Mouse (Mus musculus) midbrain, embryonic 16.5 days (tissue): ENCODE measurements around the gene Mmp19. TPM values are rescaled to one million over a fixed set of nuclear protein-coding genes. Genes with fewer than 3 reads are reported as not detected.

Experiments
- ATAC-seq: fragments of 200-750 bp; cut with Nextera tagmentation; 2 replicates; pipeline ENCODE4 v1.8.0; 2017; ENCODE audit warnings: moderate TSS enrichment
- H3K27ac ChIP-seq: fragments of 300-500 bp; sonication (generic); 2 replicates; pipeline ENCODE4 v1.5.1; 2014; ENCODE audit warnings: mild to moderate bottlenecking, low read length, mixed read lengths
- H3K27me3 ChIP-seq: fragments of 300-500 bp; sonication (generic); 2 replicates; pipeline ENCODE4 v1.6.1; 2014; ENCODE audit warnings: low read depth, low read length, mixed read lengths; ENCODE audit not compliant: control insufficient read depth, insufficient read depth
- H3K36me3 ChIP-seq: fragments of 300-500 bp; sonication (generic); 2 replicates; pipeline ENCODE4 v1.6.1; 2014; ENCODE audit warnings: mild to moderate bottlenecking, low read length, moderate library complexity, mixed read lengths; ENCODE audit not compliant: control insufficient read depth, insufficient read depth
- H3K4me1 ChIP-seq: fragments of 300-500 bp; sonication (generic); 2 replicates; pipeline ENCODE4 v1.6.1; 2014; ENCODE audit warnings: mild to moderate bottlenecking, low read length, mixed read lengths; ENCODE audit not compliant: control insufficient read depth, insufficient read depth
- H3K4me2 ChIP-seq: fragments of 300-500 bp; sonication (generic); 2 replicates; pipeline ENCODE4 v1.6.1; 2014; ENCODE audit warnings: mild to moderate bottlenecking, low read length, mixed read lengths
- H3K4me3 ChIP-seq: fragments of 300-500 bp; sonication (generic); 2 replicates; pipeline ENCODE4 v1.5.1; 2014; ENCODE audit warnings: low read depth, mild to moderate bottlenecking, low read length, moderate library complexity, mixed read lengths
- H3K9ac ChIP-seq: fragments of 300-500 bp; sonication (generic); 2 replicates; pipeline ENCODE4 v1.6.1; 2014; ENCODE audit warnings: low read depth, low read length, mixed read lengths
- H3K9me3 ChIP-seq: fragments of 300-500 bp; sonication (generic); replicated peaks from 2 replicates; pipeline ENCODE4 v1.6.1; 2014; ENCODE audit warnings: mild to moderate bottlenecking, low read length, mixed read lengths; ENCODE audit not compliant: control insufficient read depth, poor library complexity, severe bottlenecking
- WGBS: fragments of 180-500 bp; shearing (Covaris S2); extraction: QIAGEN DNeasy Blood & Tissue Kit; methylation state at CpG from one replicate; pipeline ENCODE4 v1.1.7; 2014; 5-methylcytosine and 5-hydroxymethylcytosine counted together
- polyA plus RNA-seq: library from polyadenylated mRNA; unstranded; fragments of >200 nt; fragmentation: Nextera tagmentation; extraction: Ambion mirVana; gene quantifications from 2 replicates; pipeline ENCODE4 v1.2.1, GENCODE M21; 2015

Mmp19 gene
- polyA plus RNA-seq, 1 experiment from 2014 or later = 0.51 TPM

DNA sequence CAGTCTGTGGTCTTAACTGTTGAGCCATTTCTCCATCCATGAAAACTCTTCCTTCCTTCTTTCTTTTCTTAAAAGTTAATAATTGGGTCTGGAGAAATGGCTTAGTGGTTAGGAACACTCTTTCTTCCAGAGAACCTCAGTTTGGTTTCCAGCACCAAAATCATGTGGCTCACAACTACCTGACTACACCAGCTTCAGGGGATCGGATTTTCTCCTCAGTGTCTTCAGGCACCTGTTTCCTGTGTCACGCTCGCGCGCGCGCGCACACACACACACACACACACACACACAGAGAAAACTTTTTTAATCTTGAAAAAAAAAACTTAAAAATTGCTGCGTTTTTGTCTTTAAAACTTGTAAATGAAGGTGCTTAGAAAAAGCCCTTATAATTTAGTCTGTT is 33.1 kb downstream of the Mmp19 start:
- no peaks in the 10 kb centered on the region for H3K9me3 ChIP-seq
- no peak overlapping the region for H3K4me2 ChIP-seq
- peaks cover 19% of the 10 kb centered on the region for H3K4me1 ChIP-seq
- H3K4me3 ChIP-seq = no peak overlapping the region
- no peaks in the 10 kb centered on the region for H3K27me3 ChIP-seq
- ATAC-seq = no peak
- no peak overlapping the region for H3K9ac ChIP-seq
- no peak overlapping the region for H3K27ac ChIP-seq
- no peaks in the 10 kb centered on the region for H3K36me3 ChIP-seq
- WGBS = 94% methylated on average over 9 of the region's 9 CpGs

GRCm38 (mm10) chr10:128837400-128837799 is 46.7 kb downstream of the Mmp19 start:
- peaks cover 10% of the 10 kb centered on the region for H3K36me3 ChIP-seq
- H3K9ac ChIP-seq = no peak overlapping the region
- no peaks in the 10 kb centered on the region for H3K4me1 ChIP-seq
- no peak overlapping the region for H3K27ac ChIP-seq
- no peaks in the 10 kb centered on the region for H3K27me3 ChIP-seq
- H3K9me3 ChIP-seq = no peaks in the 10 kb centered on the region
- no peak for ATAC-seq
- H3K4me2 ChIP-seq = no peak overlapping the region
- no peak overlapping the region for H3K4me3 ChIP-seq

GRCm38 (mm10) chr10:128839434-128839833 is 48.7 kb downstream of the Mmp19 start:
- Histone ChIP-seq H3K27ac (no peak overlapping the region), H3K9me3 (no peaks in the 10 kb centered on the region), H3K27me3 (no peaks in the 10 kb centered on the region), H3K36me3 (peaks cover 3% of the 10 kb centered on the region), H3K4me2 (no peak overlapping the region), H3K9ac (no peak overlapping the region), H3K4me1 (no peaks in the 10 kb centered on the region), H3K4me3 (no peak overlapping the region)
- ATAC-seq = no peak

- no peak overlapping the region for H3K4me2 ChIP-seq
- ATAC-seq = no peak
- peaks cover 7% of the 10 kb centered on the region for H3K36me3 ChIP-seq
- H3K9me3 ChIP-seq = no peaks in the 10 kb centered on the region
- H3K27ac ChIP-seq = no peak overlapping the region
- H3K4me3 ChIP-seq = no peak overlapping the region
- no peaks in the 10 kb centered on the region for H3K27me3 ChIP-seq
- no peaks in the 10 kb centered on the region; the same call in 1 of the 2 replicates for H3K4me1 ChIP-seq
- no peak overlapping the region for H3K9ac ChIP-seq
Observed at GRCm38 (mm10) chr10:128840612-128841011, 49.9 kb downstream of the Mmp19 start.

DNA sequence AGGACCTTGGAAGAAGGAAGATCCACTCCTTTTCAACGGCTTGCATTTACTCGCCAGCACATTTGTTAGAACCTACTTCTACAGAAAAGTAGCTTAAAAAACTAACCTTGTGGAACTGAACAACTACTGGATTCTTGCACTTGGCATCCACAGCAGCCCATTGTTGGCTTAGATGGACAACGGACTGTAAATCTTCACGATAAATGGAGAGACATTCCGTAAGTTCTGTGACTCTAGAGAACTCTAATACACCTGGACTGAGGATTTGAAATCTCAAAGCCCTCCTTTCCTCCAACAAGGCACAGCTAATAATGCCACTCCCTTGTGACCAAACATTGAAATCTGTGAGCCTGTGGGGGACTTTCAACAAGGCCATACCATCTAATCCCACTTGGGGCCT is 52.5 kb downstream of the Mmp19 start:
- no peak overlapping the region for H3K27ac ChIP-seq
- 94% methylated on average over 5 of the region's 5 CpGs for WGBS
- peaks cover 4% of the 10 kb centered on the region; the same call in 1 of the 2 replicates for H3K36me3 ChIP-seq
- no peak overlapping the region for H3K4me3 ChIP-seq
- no peaks in the 10 kb centered on the region for H3K9me3 ChIP-seq
- no peaks in the 10 kb centered on the region for H3K27me3 ChIP-seq
- H3K9ac ChIP-seq = no peak overlapping the region
- ATAC-seq = no peak
- no peak overlapping the region for H3K4me2 ChIP-seq
- H3K4me1 ChIP-seq = no peaks in the 10 kb centered on the region; the same call in 1 of the 2 replicates

DNA sequence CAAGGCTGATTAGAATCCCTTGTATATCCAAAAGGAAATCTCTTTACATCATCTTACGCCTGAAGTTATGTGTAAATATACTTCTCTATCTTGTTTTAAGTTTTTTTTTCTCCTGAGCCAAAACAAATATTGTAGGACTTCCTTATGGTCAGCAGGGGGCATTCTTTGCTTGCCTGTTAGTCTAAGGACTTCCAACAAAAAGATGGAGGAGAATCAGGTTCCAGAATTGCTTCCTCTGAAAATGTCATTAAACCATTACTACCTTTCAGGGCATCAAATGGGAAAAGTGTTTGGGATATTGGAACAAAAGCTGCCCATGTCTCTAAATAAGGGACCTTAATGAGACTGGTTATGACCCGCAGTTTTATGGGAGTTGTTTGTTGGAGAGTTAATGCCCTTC is 54.8 kb downstream of the Mmp19 start:
- H3K4me2 ChIP-seq = no peak overlapping the region
- WGBS = 57% methylated on average over 2 of the region's 2 CpGs
- ATAC-seq = no peak

DNA sequence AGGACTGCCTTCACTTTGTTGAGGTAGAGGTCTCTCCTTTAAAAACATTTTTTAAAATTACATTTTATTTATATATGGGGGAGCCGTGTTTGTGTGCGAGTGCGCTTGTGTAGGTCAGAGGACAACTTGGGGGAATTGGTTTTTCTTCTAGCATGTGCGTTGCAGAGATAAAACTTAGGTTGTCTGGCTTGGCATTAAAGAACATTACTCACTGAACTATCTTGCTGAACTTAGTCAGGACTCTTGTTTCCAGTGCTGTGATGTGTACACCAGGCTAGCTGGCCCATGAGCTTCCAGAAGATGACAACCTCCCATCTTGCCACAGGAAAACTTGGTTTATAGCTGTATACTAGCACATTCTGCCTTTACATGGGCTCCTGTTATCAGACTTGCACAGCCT is 56.0 kb downstream of the Mmp19 start:
- ATAC-seq = no peak
- no peaks in the 10 kb centered on the region for H3K27me3 ChIP-seq
- H3K4me1 ChIP-seq = no peaks in the 10 kb centered on the region; the same call in 1 of the 2 replicates
- no peak overlapping the region for H3K4me3 ChIP-seq
- H3K9me3 ChIP-seq = no peaks in the 10 kb centered on the region
- no peak overlapping the region for H3K9ac ChIP-seq
- H3K36me3 ChIP-seq = peaks cover 9% of the 10 kb centered on the region
- no peak overlapping the region for H3K4me2 ChIP-seq
- WGBS = over 99% methylated on average over 4 of the region's 4 CpGs
- H3K27ac ChIP-seq = no peak overlapping the region

More for the DNA sequence above, 54.8 kb downstream of the Mmp19 start:
- Histone ChIP-seq H3K27me3 (no peaks in the 10 kb centered on the region), H3K9ac (no peak overlapping the region), H3K27ac (no peak overlapping the region), H3K4me1 (no peaks in the 10 kb centered on the region; the same call in 1 of the 2 replicates), H3K36me3 (peaks cover 9% of the 10 kb centered on the region), H3K4me3 (no peak overlapping the region), H3K9me3 (no peaks in the 10 kb centered on the region)

DNA sequence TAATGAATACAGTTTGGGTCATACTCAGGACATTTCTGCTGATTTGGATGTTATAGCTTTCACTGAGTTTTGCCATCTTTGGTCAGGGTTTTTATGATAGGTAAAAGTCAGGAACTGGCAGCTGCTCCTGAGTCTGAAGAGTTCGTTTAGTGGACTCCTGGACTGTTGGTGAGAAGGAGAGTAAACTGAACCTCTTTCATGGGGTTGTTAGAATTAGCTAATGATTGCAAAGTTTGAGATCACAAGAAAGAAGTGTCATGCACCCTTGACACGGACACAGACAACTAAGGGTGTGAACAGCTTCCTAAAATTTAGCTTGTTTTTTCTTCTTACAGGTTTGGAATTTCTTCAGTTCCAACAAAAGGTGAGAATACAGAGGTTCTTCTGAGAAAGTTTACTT is 57.7 kb downstream of the Mmp19 start:
- H3K36me3 ChIP-seq = peaks cover 9% of the 10 kb centered on the region
- WGBS = 78% methylated on average over 2 of the region's 2 CpGs
- no peaks in the 10 kb centered on the region; the same call in 1 of the 2 replicates for H3K4me1 ChIP-seq
- no peak overlapping the region for H3K27ac ChIP-seq
- H3K9me3 ChIP-seq = no peaks in the 10 kb centered on the region
- no peak for ATAC-seq
- H3K4me2 ChIP-seq = no peak overlapping the region
- H3K4me3 ChIP-seq = no peak overlapping the region
- H3K27me3 ChIP-seq = no peaks in the 10 kb centered on the region
- no peak overlapping the region for H3K9ac ChIP-seq

DNA sequence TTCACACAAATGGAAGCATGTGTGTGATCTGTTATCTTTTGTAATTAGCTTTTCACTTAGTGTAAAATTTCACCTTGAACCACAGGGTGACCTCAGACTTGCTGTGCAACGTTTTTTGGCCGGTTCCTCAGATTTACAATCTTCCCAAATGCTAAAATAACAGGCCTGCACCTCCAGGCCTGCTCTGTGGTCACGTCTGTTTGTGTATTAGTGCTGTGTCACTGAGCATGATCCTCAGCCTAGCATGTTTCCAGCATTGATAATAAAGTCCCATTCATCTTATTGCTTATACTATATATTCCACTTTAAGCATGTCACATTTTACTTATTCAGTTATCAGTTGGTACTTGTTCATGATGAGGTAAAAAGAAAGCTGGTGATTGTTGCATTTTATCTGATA is 59.6 kb downstream of the Mmp19 start:
- no peak overlapping the region for H3K27ac ChIP-seq
- no peak overlapping the region for H3K4me2 ChIP-seq
- no peaks in the 10 kb centered on the region for H3K9me3 ChIP-seq
- H3K4me3 ChIP-seq = no peak overlapping the region
- no peaks in the 10 kb centered on the region for H3K27me3 ChIP-seq
- 66% methylated on average over 3 of the region's 3 CpGs for WGBS
- peaks cover 7% of the 10 kb centered on the region for H3K36me3 ChIP-seq
- no peak overlapping the region for H3K9ac ChIP-seq
- H3K4me1 ChIP-seq = no peaks in the 10 kb centered on the region
- ATAC-seq = no peak
